Mouse (Mus musculus) forelimb bud, embryonic 11.5 days (tissue): ENCODE measurements around the gene Rusc1.
A peak's percentile ranks its signal among the peaks of the same experiment; 100 is the strongest.
"Not testable (repeated sequence)": the region's sequence is repeated elsewhere in the genome, so short reads cannot be mapped to it uniquely, and the experiment has no call there.

Source experiments
- DNase-seq: peaks from one replicate; pipeline ENCODE4 v3.0.0-alpha.2; 2012; ENCODE audit warnings: low read depth, low spot score

Rusc1 gene

DNA sequence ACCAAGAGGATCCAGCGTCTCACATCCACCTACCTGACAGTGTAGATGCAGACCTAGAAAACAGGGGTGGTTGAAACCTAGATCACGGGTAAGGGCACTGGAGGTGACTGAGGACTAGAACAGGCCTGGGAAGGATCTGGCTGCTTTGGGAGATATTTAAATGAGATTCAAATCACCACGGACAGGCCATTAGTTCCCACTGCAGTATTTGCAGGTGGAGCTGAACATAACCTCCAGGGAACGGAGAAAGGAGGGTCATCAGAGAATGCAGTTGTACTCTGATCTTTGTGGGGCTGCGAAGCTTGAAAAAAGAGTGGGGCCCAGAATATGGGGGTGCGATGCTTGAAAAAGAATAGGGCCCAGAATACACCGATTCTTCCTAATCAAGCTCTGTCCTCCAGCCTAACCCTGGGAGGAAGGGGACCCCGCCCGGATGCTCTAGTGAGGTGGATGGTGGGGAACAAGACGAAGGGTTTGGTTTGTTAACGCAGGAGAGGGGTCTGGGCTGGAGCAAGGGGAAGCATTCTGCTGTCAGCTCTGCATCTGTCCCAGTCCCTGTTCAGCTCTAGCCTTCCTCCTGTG is 511 bp downstream of the Rusc1 start:
- no peak for DNase-seq

DNA sequence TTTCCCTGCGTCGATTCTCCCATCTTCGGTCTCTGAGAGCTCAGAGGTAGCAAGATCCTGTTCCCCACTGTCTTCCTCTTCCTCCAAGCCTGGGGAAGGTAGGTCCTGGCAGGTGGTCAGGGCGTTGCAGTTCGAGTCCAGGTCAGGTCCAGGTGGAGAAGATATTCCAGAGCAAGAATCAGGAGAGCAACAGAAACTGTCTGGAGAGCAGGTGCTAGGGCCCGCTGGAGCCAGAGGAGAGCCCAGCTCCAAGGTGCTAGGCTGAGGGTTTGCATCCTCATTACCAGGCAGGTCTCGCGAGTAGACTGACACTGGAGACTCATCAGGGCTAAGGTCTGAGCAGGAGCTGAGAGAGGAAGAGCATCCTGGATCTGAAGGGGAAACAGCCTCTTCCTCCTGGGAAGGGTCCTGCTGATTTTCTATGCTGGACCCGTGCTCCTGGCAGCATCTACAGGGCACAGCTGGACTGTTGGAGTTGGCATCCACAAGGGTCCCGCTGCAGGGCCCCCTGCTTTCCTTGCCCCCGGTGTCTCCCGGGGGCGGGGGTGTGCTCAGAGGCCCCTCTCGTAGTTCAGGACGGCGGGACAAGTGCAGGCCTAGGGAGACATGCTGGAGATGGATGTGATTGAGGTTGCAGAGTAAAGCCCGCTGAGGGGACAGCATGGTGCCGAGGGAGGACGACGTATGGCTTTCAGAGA is 1.2 kb downstream of the Rusc1 start:
- DNase-seq = no peak

GRCm38 (mm10) chr3:89090694-89091655 is 2.1 kb downstream of the Rusc1 start:
- DNase-seq = peak; percentile 73

DNA sequence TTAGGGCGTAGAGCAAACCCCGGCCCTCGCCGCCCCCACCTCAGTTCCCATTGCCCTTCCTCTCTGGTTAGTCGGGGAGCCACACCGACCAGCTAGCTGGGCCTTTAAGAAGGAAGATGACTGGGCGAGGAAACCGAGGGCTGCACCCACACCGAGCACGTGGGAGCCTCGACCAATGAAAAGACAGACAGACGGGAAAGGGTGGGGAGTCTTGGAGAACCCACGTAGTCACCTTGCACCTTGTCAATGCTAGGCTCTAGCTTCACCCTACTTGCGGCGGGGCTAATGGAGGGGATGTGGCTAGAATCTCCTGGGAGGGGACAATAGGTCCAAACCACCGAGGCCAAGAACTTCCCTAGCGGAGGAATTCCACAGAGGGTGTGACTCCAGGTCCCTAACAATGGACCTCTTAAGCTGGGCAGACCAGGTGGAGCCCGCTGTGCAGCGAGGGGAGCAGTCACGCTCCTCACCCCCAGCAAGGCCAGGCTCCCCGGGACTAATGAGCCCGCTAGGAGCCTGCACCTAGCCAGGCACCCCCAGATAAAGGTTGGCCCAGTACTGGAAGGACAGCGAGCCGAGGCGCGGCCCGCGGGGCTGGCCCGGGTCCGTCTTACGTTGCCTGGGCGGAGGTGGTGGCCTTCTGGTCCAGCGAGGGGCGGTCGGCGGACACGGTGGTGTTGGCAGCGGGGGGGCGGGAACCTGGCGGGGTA is 3.1 kb downstream of the Rusc1 start:
- peak; percentile 79 for DNase-seq

- DNase-seq = no peak
Measured at GRCm38 (mm10) chr3:89088974-89089373, 4.1 kb downstream of the Rusc1 start.

- DNase-seq = peak; percentile 81
Measured at GRCm38 (mm10) chr3:89087338-89088110, 5.6 kb downstream of the Rusc1 start.

DNA sequence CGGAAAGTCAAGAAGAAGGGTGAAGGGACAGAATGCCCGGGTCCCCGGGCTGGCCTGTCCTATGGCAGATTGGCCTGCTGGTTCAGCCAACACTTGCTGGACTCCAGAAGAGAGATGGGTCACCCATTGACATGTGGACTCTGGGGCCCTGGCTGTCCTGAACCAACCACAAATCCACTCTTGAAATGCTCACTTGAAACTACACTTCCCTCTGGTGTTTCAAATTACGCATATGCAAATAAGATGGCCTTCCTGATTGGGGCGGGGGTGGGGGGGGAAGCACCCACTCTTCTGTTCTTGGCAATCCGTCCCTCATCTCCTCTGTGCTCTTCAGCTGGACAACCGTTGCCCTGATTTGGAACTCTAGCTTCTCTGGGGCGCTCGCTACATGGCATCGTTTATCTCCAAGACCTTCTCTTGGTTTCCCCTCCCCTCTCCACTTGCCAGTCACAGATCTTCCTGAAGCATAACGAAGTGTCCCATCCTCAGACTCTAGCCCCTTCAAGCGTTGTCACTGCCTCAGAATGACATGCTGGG is 8.4 kb downstream of the Rusc1 start:
- DNase-seq = no peak

- no peak for DNase-seq
Measured at GRCm38 (mm10) chr3:89084133-89084532, 9.0 kb downstream of the Rusc1 start.

GRCm38 (mm10) chr3:89082287-89082686 is 10.8 kb downstream of the Rusc1 start:
- DNase-seq = not testable (repeated sequence)

DNA sequence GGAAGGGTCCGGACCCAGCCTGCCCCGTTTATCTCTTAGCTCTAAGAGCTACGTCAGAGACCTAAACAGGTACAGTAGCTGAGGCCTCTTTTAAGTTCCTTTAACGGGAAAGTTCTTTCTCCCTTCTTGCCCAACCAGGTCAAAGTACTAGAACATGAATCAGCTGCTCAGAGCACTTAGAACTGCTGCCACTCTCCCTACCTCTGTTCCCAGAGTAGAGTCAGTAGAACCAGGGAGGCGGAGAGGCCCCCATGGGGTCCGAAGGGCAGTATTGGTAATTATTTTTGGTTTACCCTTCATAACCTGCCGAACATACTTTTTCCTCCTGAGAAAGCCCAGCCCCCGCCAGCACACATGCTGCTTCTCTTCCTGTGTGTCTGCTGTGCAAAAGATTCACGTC is 15.7 kb downstream of the Rusc1 start:
- no peak for DNase-seq

DNA sequence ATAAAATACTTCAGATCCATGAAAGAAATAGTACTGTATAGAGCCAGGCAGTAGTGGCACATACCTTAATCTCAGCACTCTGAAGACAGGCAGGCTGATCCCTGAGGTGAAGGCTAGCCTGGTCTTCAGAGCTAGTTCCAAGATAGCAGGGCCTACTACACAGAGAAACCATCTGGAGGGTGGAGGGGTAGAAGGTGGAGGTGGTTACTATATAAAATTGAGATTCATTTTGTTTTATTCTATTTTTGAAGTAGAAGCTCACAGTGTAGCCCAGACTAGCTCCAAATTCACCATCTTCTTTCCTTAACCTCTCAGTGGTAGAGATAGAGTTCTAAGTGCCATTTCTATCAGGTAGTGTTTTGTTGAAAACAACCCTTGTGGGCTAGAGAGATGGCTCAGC is 25.8 kb downstream of the Rusc1 start:
- DNase-seq = no peak

GRCm38 (mm10) chr3:89061696-89062095 is 31.4 kb downstream of the Rusc1 start:
- no peak for DNase-seq

- DNase-seq = peak; percentile 37
Measured at GRCm38 (mm10) chr3:89058783-89059182, 34.3 kb downstream of the Rusc1 start.

DNA sequence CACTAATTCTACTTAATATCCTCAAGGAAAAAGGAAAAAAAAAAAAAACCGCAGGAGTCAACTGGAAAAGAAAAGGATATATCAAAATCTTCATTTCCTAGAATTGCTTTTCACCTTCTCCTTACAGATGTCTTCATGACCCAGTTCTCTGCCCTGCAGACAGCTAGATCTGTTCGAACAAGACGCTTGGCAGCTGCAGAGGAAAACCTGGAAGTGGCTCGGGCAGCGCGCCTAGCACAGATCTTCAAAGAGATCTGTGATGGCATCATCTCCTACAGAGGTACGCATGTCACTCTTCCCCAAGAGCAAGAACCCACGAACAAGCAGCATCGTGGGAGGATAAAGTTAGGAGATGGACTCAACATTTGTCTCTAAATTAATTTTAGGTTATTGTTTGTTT is 34.8 kb downstream of the Rusc1 start:
- no peak for DNase-seq

GRCm38 (mm10) chr3:89043359-89043758 is 49.8 kb downstream of the Rusc1 start:
- no peak for DNase-seq
